Mouse (Mus musculus) limb, embryonic 13.5 days (tissue): ENCODE data around the gene Dennd1b. TPM values are rescaled to one million over a fixed set of nuclear protein-coding genes. Genes with fewer than 3 reads are reported as not detected.
A peak's percentile ranks its signal among the peaks of the same experiment; 100 is the strongest.

Experiments used
- ATAC-seq: fragments of 200-750 bp; cut with Nextera tagmentation; 2 replicates; pipeline ENCODE4 v1.8.0; 2017; ENCODE audit warnings: low read depth, moderate number of reproducible peaks, moderate TSS enrichment; ENCODE audit not compliant: low FRiP score
- H3K27ac ChIP-seq: fragments of 300-500 bp; sonication (generic); 2 replicates; pipeline ENCODE4 v1.5.1; 2015; ENCODE audit warnings: inconsistent platforms, mild to moderate bottlenecking, moderate library complexity
- H3K27me3 ChIP-seq: fragments of 300-500 bp; sonication (generic); 2 replicates; pipeline ENCODE4 v1.6.1; 2015; ENCODE audit warnings: mild to moderate bottlenecking, inconsistent platforms
- H3K36me3 ChIP-seq: fragments of 300-500 bp; sonication (generic); 2 replicates; pipeline ENCODE4 v1.6.1; 2015; ENCODE audit warnings: inconsistent platforms, mild to moderate bottlenecking, moderate library complexity
- H3K4me1 ChIP-seq: fragments of 300-500 bp; sonication (generic); 2 replicates; pipeline ENCODE4 v1.6.1; 2015; ENCODE audit warnings: inconsistent platforms
- H3K4me2 ChIP-seq: fragments of 300-500 bp; sonication (generic); replicated peaks from 2 replicates; pipeline ENCODE4 v1.6.1; 2015; ENCODE audit warnings: inconsistent platforms, mild to moderate bottlenecking, moderate library complexity
- H3K4me3 ChIP-seq: fragments of 300-500 bp; sonication (generic); 2 replicates; pipeline ENCODE4 v1.5.1; 2015; ENCODE audit warnings: moderate library complexity, mild to moderate bottlenecking, inconsistent platforms
- H3K9ac ChIP-seq: fragments of 300-500 bp; sonication (generic); 2 replicates; pipeline ENCODE4 v1.6.1; 2015; ENCODE audit warnings: mild to moderate bottlenecking, inconsistent platforms
- H3K9me3 ChIP-seq: fragments of 300-500 bp; sonication (generic); 2 replicates; pipeline ENCODE4 v1.6.1; 2016; ENCODE audit warnings: inconsistent platforms
- WGBS: fragments of 180-500 bp; shearing (Covaris S2); methylation state at CpG from one replicate; pipeline ENCODE4 v1.1.7; 2015; 5-methylcytosine and 5-hydroxymethylcytosine counted together
- polyA plus RNA-seq: library from polyadenylated mRNA; unstranded; fragments of >200 nt; fragmentation: Nextera tagmentation; extraction: Ambion mirVana; gene quantifications from 2 replicates; pipeline ENCODE4 v1.2.1, GENCODE M21; 2015

Dennd1b gene
- polyA plus RNA-seq: 10.2 and 11.4 TPM in 2 replicates

GRCm38 (mm10) chr1:138963161-138963867 lies at the start of gene Dennd1b:
TSS of gene Dennd1b (plus strand) at chr1:138963435.
- peak; percentile 73 for ATAC-seq
- H3K9me3 ChIP-seq: no peaks in the 10 kb centered on the region
- H3K9ac ChIP-seq: peak within 1 kb of the TSS; percentile 90
- under 1% methylated on average over 60 of the region's 69 CpGs for WGBS
- 0 out of 2 replicates have a peak, but pooled peaks cover 4% of the 10 kb centered on the region for H3K27me3 ChIP-seq
- H3K4me1 ChIP-seq: peaks cover 20% of the 10 kb centered on the region
- peak within 1 kb of the TSS; percentile 77 for H3K27ac ChIP-seq
- H3K4me2 ChIP-seq: peak within 1 kb of the TSS; percentile 77
- peak within 1 kb of the TSS; percentile 81 for H3K4me3 ChIP-seq
- no peaks in the 10 kb centered on the region for H3K36me3 ChIP-seq

DNA sequence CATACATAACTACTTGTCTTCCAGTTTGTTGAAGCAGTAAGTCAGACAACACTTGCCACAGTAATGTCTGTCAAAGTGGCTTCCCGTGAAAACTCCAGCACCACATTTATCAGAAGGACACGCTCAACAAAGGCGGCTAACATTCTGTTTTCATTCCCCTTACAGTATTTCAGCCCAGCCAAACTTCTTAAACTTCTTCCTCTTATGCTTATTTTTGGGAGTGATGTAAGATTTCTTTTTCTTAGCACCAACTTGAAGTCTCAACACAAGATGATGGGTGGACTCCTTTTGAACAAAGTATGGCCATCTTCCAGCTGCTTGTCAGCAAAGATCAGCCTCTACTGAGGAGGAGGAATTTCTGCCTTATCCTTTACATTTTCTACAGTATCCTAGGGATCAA lies 47.6 kb upstream of the Dennd1b start:
- H3K4me1 ChIP-seq: peaks cover 4% of the 10 kb centered on the region; the same call in 1 of the 2 replicates
- WGBS: 94% methylated on average over 3 of the region's 3 CpGs
- H3K27me3 ChIP-seq: no peaks in the 10 kb centered on the region
- ATAC-seq: no peak
- no peaks in the 10 kb centered on the region for H3K36me3 ChIP-seq
- H3K27ac ChIP-seq: no peak overlapping the region
- no peaks in the 10 kb centered on the region for H3K9me3 ChIP-seq
- no peak overlapping the region for H3K4me3 ChIP-seq
- H3K9ac ChIP-seq: no peak overlapping the region
- no peak overlapping the region for H3K4me2 ChIP-seq

DNA sequence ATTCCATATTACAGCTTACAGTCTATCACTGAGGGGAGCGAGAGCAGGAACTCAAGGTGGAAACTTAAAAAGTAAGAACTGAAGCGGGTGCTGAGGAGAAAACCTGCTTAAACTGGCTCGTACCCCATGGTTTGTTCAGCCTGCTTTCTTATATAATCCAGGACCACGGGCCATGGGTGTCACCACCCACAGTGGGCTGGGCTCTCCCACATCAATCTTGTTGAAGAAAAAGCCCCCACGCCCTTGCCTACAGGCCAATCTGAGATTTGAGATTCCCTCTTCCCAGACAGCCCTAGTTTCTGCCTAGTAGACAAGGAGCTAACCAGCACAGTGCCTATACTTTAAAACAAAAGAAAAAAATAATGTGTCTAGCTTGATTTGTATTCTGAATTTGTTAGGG lies 43.6 kb upstream of the Dennd1b start:
- H3K4me1 ChIP-seq: no peaks in the 10 kb centered on the region
- H3K9ac ChIP-seq: no peak overlapping the region
- no peaks in the 10 kb centered on the region for H3K27me3 ChIP-seq
- WGBS: 69% methylated on average over 5 of the region's 5 CpGs
- no peaks in the 10 kb centered on the region for H3K9me3 ChIP-seq
- H3K36me3 ChIP-seq: no peaks in the 10 kb centered on the region
- no peak overlapping the region for H3K27ac ChIP-seq
- H3K4me2 ChIP-seq: no peak overlapping the region
- no peak overlapping the region for H3K4me3 ChIP-seq
- ATAC-seq: no peak

- Histone ChIP-seq H3K4me2 (no peak overlapping the region), H3K9me3 (no peaks in the 10 kb centered on the region), H3K9ac (no peak overlapping the region), H3K4me1 (no peaks in the 10 kb centered on the region), H3K36me3 (no peaks in the 10 kb centered on the region), H3K4me3 (no peak overlapping the region), H3K27me3 (no peaks in the 10 kb centered on the region), H3K27ac (no peak overlapping the region)
- ATAC-seq: no peak
- WGBS: 80% methylated on average over 3 of the region's 3 CpGs
Measured at GRCm38 (mm10) chr1:138920082-138920481, 43.2 kb upstream of the Dennd1b start.

DNA sequence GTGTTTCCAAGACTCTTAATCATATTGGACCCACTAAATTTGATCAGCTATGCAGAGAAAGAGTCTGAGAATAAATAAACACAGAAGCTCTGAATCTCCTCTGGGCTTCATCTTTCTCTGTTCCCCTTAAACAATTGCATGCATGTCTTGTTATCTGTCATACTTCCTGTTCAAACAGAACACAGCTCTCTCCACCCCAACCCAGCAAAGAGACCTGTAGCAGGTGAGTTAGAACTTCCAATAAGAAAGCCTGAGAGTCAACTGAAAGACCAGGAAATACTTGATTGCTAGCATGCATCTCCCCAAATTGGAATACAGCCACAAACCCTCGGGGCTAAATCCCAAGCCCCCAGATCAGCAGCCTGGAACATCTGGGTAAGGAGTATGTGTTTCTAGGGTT lies 42.4 kb upstream of the Dennd1b start:
- no peak for ATAC-seq
- no peak overlapping the region for H3K4me3 ChIP-seq
- H3K27me3 ChIP-seq: no peaks in the 10 kb centered on the region
- H3K27ac ChIP-seq: no peak overlapping the region
- no peaks in the 10 kb centered on the region for H3K4me1 ChIP-seq
- no peaks in the 10 kb centered on the region for H3K36me3 ChIP-seq
- no peaks in the 10 kb centered on the region for H3K9me3 ChIP-seq
- no peak overlapping the region for H3K9ac ChIP-seq
- no peak overlapping the region for H3K4me2 ChIP-seq
- WGBS: 60% methylated on average over 1 of the region's 1 CpGs

- H3K36me3 ChIP-seq: no peaks in the 10 kb centered on the region
- H3K4me3 ChIP-seq: no peak overlapping the region
- WGBS: 91% methylated on average over 6 of the region's 6 CpGs
- ATAC-seq: no peak
- no peak overlapping the region for H3K9ac ChIP-seq
- no peaks in the 10 kb centered on the region for H3K9me3 ChIP-seq
- H3K4me2 ChIP-seq: no peak overlapping the region
- H3K4me1 ChIP-seq: no peaks in the 10 kb centered on the region
- H3K27me3 ChIP-seq: no peaks in the 10 kb centered on the region
- no peak overlapping the region for H3K27ac ChIP-seq
Measured at GRCm38 (mm10) chr1:138922886-138923285, 40.3 kb upstream of the Dennd1b start.

DNA sequence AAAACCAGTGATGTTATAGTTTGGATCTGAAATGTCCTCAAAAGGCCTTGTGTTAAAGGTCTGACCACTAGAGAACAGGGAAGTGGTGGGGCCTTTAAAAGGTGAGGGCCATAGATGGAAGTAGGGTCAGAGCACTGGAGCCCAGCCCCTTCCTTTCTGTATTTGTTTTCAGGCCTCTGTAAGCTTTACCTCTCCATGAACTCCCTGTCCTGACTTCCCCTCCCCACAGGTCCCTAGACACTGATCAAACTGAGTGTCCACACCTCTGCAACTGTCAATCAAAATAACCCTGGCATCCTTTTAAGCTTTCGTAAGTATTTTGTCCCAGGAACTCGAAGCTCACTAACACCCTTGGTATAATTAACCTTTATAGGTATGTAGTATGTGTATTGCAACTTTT lies 39.0 kb upstream of the Dennd1b start:
- Histone ChIP-seq H3K9ac (no peak overlapping the region), H3K4me1 (peaks cover 9% of the 10 kb centered on the region), H3K36me3 (no peaks in the 10 kb centered on the region), H3K4me2 (no peak overlapping the region), H3K27me3 (no peaks in the 10 kb centered on the region), H3K4me3 (no peak overlapping the region), H3K27ac (no peak overlapping the region), H3K9me3 (no peaks in the 10 kb centered on the region)
- WGBS: 90% methylated on average over 2 of the region's 2 CpGs
- ATAC-seq: no peak

- Histone ChIP-seq H3K4me3 (no peak overlapping the region), H3K27ac (no peak overlapping the region), H3K27me3 (no peaks in the 10 kb centered on the region), H3K4me1 (peaks cover 9% of the 10 kb centered on the region), H3K4me2 (no peak overlapping the region), H3K36me3 (no peaks in the 10 kb centered on the region), H3K9ac (no peak overlapping the region), H3K9me3 (no peaks in the 10 kb centered on the region)
- ATAC-seq: 0 out of 2 replicates have a peak, but pooled peaks have one; percentile 11
- WGBS: 70% methylated on average over 11 of the region's 11 CpGs
Measured at GRCm38 (mm10) chr1:138928671-138929483, 34.4 kb upstream of the Dennd1b start.

DNA sequence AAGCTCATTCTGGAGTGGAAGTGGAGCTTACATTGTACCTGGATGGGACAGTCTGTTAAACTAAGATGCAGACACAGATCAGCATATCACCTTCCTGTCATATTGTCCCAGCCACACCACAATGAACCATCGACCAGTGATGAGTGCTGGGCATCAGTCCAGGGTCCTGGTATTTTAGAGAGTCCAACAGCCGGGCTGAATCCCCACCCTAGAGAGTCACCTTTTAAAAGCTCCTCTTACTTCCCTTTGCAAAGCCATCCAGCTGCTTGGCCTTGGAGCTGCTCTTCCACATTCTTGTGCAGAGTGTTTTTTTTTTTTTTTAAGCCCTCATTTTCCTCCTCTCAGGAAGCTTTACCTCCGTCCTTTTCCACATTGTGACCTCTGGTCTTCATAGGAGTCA lies 33.2 kb upstream of the Dennd1b start:
- H3K27ac ChIP-seq: no peak overlapping the region
- H3K4me1 ChIP-seq: peaks cover 9% of the 10 kb centered on the region
- H3K4me3 ChIP-seq: no peak overlapping the region
- H3K27me3 ChIP-seq: no peaks in the 10 kb centered on the region
- no peak overlapping the region for H3K9ac ChIP-seq
- no peaks in the 10 kb centered on the region for H3K9me3 ChIP-seq
- no peak for ATAC-seq
- 49% methylated on average over 3 of the region's 3 CpGs for WGBS
- no peaks in the 10 kb centered on the region for H3K36me3 ChIP-seq
- no peak overlapping the region for H3K4me2 ChIP-seq

DNA sequence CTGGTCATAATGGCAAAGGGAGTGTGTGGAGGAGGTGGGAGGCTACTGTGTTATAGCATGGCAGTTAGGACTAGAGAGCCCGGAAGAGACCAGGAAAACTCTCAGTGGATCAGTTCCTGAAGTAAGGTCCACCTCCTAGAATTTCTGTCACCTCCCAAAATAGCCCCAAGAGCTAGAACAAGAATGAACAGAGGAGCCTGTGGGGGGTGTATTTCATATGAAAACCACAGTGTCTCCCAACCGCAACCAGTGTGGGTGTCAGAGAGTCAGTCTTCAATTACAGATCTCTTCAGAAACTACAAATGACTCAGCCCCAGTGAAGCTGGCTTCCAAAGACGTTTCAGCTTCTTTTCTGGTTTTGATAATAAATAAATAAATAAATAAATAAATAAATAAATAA lies 32.4 kb upstream of the Dennd1b start:
- H3K27ac ChIP-seq: no peak overlapping the region
- WGBS: 60% methylated on average over 3 of the region's 3 CpGs
- H3K9me3 ChIP-seq: no peaks in the 10 kb centered on the region
- no peak for ATAC-seq
- H3K36me3 ChIP-seq: no peaks in the 10 kb centered on the region
- H3K27me3 ChIP-seq: no peaks in the 10 kb centered on the region
- H3K9ac ChIP-seq: no peak overlapping the region
- H3K4me2 ChIP-seq: no peak overlapping the region
- H3K4me3 ChIP-seq: no peak overlapping the region
- peaks cover 9% of the 10 kb centered on the region for H3K4me1 ChIP-seq

GRCm38 (mm10) chr1:138936169-138936568 lies 27.1 kb upstream of the Dennd1b start:
- H3K4me2 ChIP-seq: no peak overlapping the region
- H3K9me3 ChIP-seq: no peaks in the 10 kb centered on the region
- H3K27me3 ChIP-seq: no peaks in the 10 kb centered on the region
- H3K9ac ChIP-seq: no peak overlapping the region
- 49% methylated on average over 6 of the region's 6 CpGs for WGBS
- no peak overlapping the region for H3K4me3 ChIP-seq
- no peaks in the 10 kb centered on the region for H3K4me1 ChIP-seq
- H3K36me3 ChIP-seq: no peaks in the 10 kb centered on the region
- no peak overlapping the region for H3K27ac ChIP-seq
- no peak for ATAC-seq

- WGBS: 74% methylated on average over 6 of the region's 6 CpGs
- H3K27ac ChIP-seq: no peak overlapping the region
- H3K27me3 ChIP-seq: no peaks in the 10 kb centered on the region
- no peak overlapping the region for H3K4me3 ChIP-seq
- H3K36me3 ChIP-seq: no peaks in the 10 kb centered on the region
- H3K9ac ChIP-seq: no peak overlapping the region
- no peaks in the 10 kb centered on the region for H3K9me3 ChIP-seq
- no peaks in the 10 kb centered on the region for H3K4me1 ChIP-seq
- ATAC-seq: no peak
- no peak overlapping the region for H3K4me2 ChIP-seq
Measured at GRCm38 (mm10) chr1:138937686-138938370, 25.4 kb upstream of the Dennd1b start.
